In genomic region chr7:100216601-100217565, GRCm38 (mm10) we compare ENCODE assay signal across 9 mouse cellular contexts. TPM values are rescaled to one million over a fixed set of nuclear protein-coding genes. Genes with fewer than 3 reads are reported as not detected.
DNase-seq lines count a peak whose midpoint lies in the region; ATAC-seq and TF ChIP-seq lines count a peak whose summit lies in the region.
"Had no signal": no experiment of that assay in that cellular context is flagged by ENCODE, and none has a peak within 500 bp of the region (broad histone marks: within the 10 kb centered on the region; RNA-seq: fewer than 3 reads in every experiment).

No protein-coding gene starts in this region.

- H3K27ac ChIP-seq in heart, postnatal 0 days (ENCODE audit: low read depth), result no peak overlapping the region
- H3K27ac ChIP-seq in cortical plate, adult 2 months (ENCODE audit: insufficient read depth, low read length), result peak overlapping the region; percentile 49; the same call in 1 of the 2 replicates
- no peak overlapping the region for H3K27ac ChIP-seq in limb, embryonic 14.5 days (replicated peaks; ENCODE audit: low read depth, low read length)
- H3K27ac ChIP-seq: embryonic facial prominence, embryonic 15.5 days had no signal

- H3K27me3 ChIP-seq in heart, postnatal 0 days (ENCODE audit: control insufficient read depth, insufficient read depth, low read length), result no peaks in the 10 kb centered on the region
- H3K27me3 ChIP-seq in limb, embryonic 14.5 days (ENCODE audit: control insufficient read depth, insufficient read depth, low read length), result no peaks in the 10 kb centered on the region
- H3K27me3 ChIP-seq: embryonic facial prominence, embryonic 15.5 days had no signal

- peak overlapping the region; percentile 18; the same call in 1 of the 2 replicates for H3K4me2 ChIP-seq in heart, postnatal 0 days (ENCODE audit: low read depth, low read length)
- no peak overlapping the region for H3K4me2 ChIP-seq in limb, embryonic 14.5 days (replicated peaks; ENCODE audit: low read depth, low read length, severe bottlenecking)
- H3K4me2 ChIP-seq: embryonic facial prominence, embryonic 15.5 days; liver, embryonic 11.5 days had no signal

- no peak overlapping the region for H3K4me3 ChIP-seq in heart, postnatal 0 days (ENCODE audit: low read depth, low read length)
- no peak overlapping the region for H3K4me3 ChIP-seq in cortical plate, adult 2 months (ENCODE audit: insufficient read depth, low read length)
- no peak overlapping the region for H3K4me3 ChIP-seq in limb, embryonic 14.5 days (replicated peaks; ENCODE audit: low read length)
- H3K4me3 ChIP-seq: embryonic facial prominence, embryonic 15.5 days had no signal

- no peak for DNase-seq in heart, postnatal 0 days (ENCODE audit: low spot score)
- no peak for DNase-seq in heart, postnatal 25 days (ENCODE audit: low spot score)
- peak; percentile 8 for DNase-seq in R1 (ENCODE audit: low read depth, low spot score)
- no peak for DNase-seq in limb, embryonic 14.5 days (ENCODE audit: low spot score)
- DNase-seq in B cell, adult 2 months, result no peak
- no peak for DNase-seq in MN1 (ENCODE audit: low spot score)

- H3K36me3 ChIP-seq in heart, postnatal 0 days (replicated peaks; ENCODE audit: control insufficient read depth, insufficient read depth, low read length), result no peaks in the 10 kb centered on the region
- H3K36me3 ChIP-seq in limb, embryonic 14.5 days (ENCODE audit: control insufficient read depth, insufficient read depth, low read length), result no peaks in the 10 kb centered on the region
- H3K36me3 ChIP-seq: embryonic facial prominence, embryonic 15.5 days had no signal

- TF ChIP-seq CTCF in heart, postnatal 0 days (IDR thresholded peaks at IDR 0.05; ENCODE audit: low read depth), result no peak
- no peak for TF ChIP-seq CTCF in cortical plate, adult 2 months (IDR thresholded peaks at IDR 0.05; ENCODE audit: extremely low read depth, insufficient read depth, low read length)

- H3K4me1 ChIP-seq in heart, postnatal 0 days (ENCODE audit: control insufficient read depth, insufficient read depth), result peaks cover 5% of the 10 kb centered on the region; the same call in 1 of the 2 replicates
- peaks cover 4% of the 10 kb centered on the region for H3K4me1 ChIP-seq in cortical plate, adult 2 months (ENCODE audit: control insufficient read depth, insufficient read depth, low read length)
- H3K4me1 ChIP-seq in limb, embryonic 14.5 days (ENCODE audit: control insufficient read depth, insufficient read depth, low read length), result 0 out of 2 replicates have a peak, but pooled peaks cover 5% of the 10 kb centered on the region
- H3K4me1 ChIP-seq: embryonic facial prominence, embryonic 15.5 days had no signal

- no peak for TF ChIP-seq POLR2A in cortical plate, adult 2 months (IDR thresholded peaks at IDR 0.05; ENCODE audit: extremely low read depth, insufficient read depth, low read length)
- TF ChIP-seq POLR2A in limb, embryonic 14.5 days (IDR thresholded peaks at IDR 0.05; ENCODE audit: borderline replicate concordance, extremely low read depth, insufficient read depth, insufficient read length), result no peak

- WGBS in heart, postnatal 0 days, result 64% methylated on average over 9 of the region's 9 CpGs
- 65% methylated on average over 9 of the region's 9 CpGs for WGBS in limb, embryonic 14.5 days

- TF ChIP-seq EP300 in heart, postnatal 0 days (IDR thresholded peaks at IDR 0.05; ENCODE audit: low read depth), result no peak

- no peaks in the 10 kb centered on the region for H3K9me3 ChIP-seq in heart, postnatal 0 days (replicated peaks; ENCODE audit: control insufficient read depth, low read length)
- no peaks in the 10 kb centered on the region for H3K9me3 ChIP-seq in limb, embryonic 14.5 days (ENCODE audit: control insufficient read depth, low read length)
- H3K9me3 ChIP-seq: embryonic facial prominence, embryonic 15.5 days had no signal

- intact Hi-C loops in heart, postnatal 25 days (cut with DNase I), result no loop called here

- no peak for ATAC-seq in heart, postnatal 0 days (ENCODE audit: insufficient read depth, low read depth)
- 0 out of 2 replicates have a peak, but pooled peaks have one; percentile 30 for ATAC-seq in limb, embryonic 14.5 days (ENCODE audit: low FRiP score, low read depth)

- H3K9ac ChIP-seq in heart, postnatal 0 days (replicated peaks; ENCODE audit: low read depth, low read length), result no peak overlapping the region
- H3K9ac ChIP-seq in limb, embryonic 14.5 days (ENCODE audit: low read depth, low read length, severe bottlenecking), result no peak overlapping the region
- H3K9ac ChIP-seq: embryonic facial prominence, embryonic 15.5 days had no signal

RNA-seq across cellular contexts. Expression of gene Pgm2l1, which starts 10.3 kb away (rescaled TPM):
- 2.6 and 3.5 TPM in 2 replicates for total RNA-seq in heart, postnatal 0 days (2014; rRNA removed; ENCODE audit: low replicate concordance)
- polyA plus RNA-seq in heart, postnatal 0 days (2015; fragmentation: Nextera tagmentation; extraction: Ambion mirVana), result 0.56 and 0.89 TPM in 2 replicates
- total RNA-seq in heart, postnatal 25 days (2021), result 1 to 10 TPM; 5.6 to 7.7 TPM
- 91.0 and 97.7 TPM in 2 replicates for polyA plus RNA-seq in cortical plate, adult 2 months (2012; rRNA removed)
- 4.9 and 5.1 TPM in 2 replicates for polyA plus RNA-seq in limb, embryonic 14.5 days (2012; rRNA removed)
- polyA plus RNA-seq in limb, embryonic 14.5 days (2014; fragmentation: Nextera tagmentation; extraction: Ambion mirVana), result 3.2 and 4.1 TPM in 2 replicates

RNA-seq across cellular contexts. Expression of gene Kcne3, which starts 40.6 kb away (rescaled TPM):
- total RNA-seq in heart, postnatal 0 days (2014; rRNA removed; ENCODE audit: low replicate concordance), result 0.99 and 33.0 TPM in 2 replicates
- polyA plus RNA-seq in heart, postnatal 0 days (2015; fragmentation: Nextera tagmentation; extraction: Ambion mirVana), result 3.3 and 4.2 TPM in 2 replicates
- 1 to 10 TPM; 1.0 to 1.1 TPM for total RNA-seq in heart, postnatal 25 days (2021)
- 0.44 and 0.57 TPM in 2 replicates for polyA plus RNA-seq in cortical plate, adult 2 months (2012; rRNA removed)
- 17.3 and 21.8 TPM in 2 replicates for polyA plus RNA-seq in limb, embryonic 14.5 days (2012; rRNA removed)
- 8.7 and 10.7 TPM in 2 replicates for polyA plus RNA-seq in limb, embryonic 14.5 days (2014; fragmentation: Nextera tagmentation; extraction: Ambion mirVana)

RNA-seq across cellular contexts. Expression of gene Lipt2, which starts 57.8 kb away (rescaled TPM):
- 13.3 and 28.7 TPM in 2 replicates for total RNA-seq in heart, postnatal 0 days (2014; rRNA removed; ENCODE audit: low replicate concordance)
- polyA plus RNA-seq in heart, postnatal 0 days (2015; fragmentation: Nextera tagmentation; extraction: Ambion mirVana), result 10.4 and 10.7 TPM in 2 replicates
- total RNA-seq in heart, postnatal 25 days (2021), result 1 to 10 TPM; 4.6 to 5.3 TPM
- 7.8 and 8.9 TPM in 2 replicates for polyA plus RNA-seq in cortical plate, adult 2 months (2012; rRNA removed)
- 16.3 and 18.3 TPM in 2 replicates for polyA plus RNA-seq in limb, embryonic 14.5 days (2012; rRNA removed)
- 23.6 and 25.5 TPM in 2 replicates for polyA plus RNA-seq in limb, embryonic 14.5 days (2014; fragmentation: Nextera tagmentation; extraction: Ambion mirVana)

Comparison
In these comparisons a context has a peak if more than half of its experiments do, and no peak if none do; other contexts are left out.
1. RNA of gene Pgm2l1, which starts 10.3 kb away (polyA plus RNA-seq): 91.0 to 97.7 TPM in cortical plate, adult 2 months; 3.2 to 5.1 TPM in limb, embryonic 14.5 days and 0.56 to 0.89 TPM in heart, postnatal 0 days; every median in the first group is over 10 times any median in the second.